Mouse (Mus musculus) G1E (cell line): ENCODE results near the gene Prr23a2. TPM values are rescaled to one million over a fixed set of nuclear protein-coding genes. Genes with fewer than 3 reads are reported as not detected.

Experiments
- ATAC-seq: 2 replicates; pipeline ENCODE4 v1.8.0; 2016; ENCODE audit warnings: mild to moderate bottlenecking; ENCODE audit not compliant: insufficient number of reproducible peaks, poor library complexity, low FRiP score, severe bottlenecking; ENCODE audit errors: extremely low read depth
- DNase-seq: peaks from one replicate; pipeline ENCODE4 v3.0.0; 2012; ENCODE audit warnings: low spot score
- H3K27me3 ChIP-seq: 2 replicates; pipeline ENCODE4 v1.6.1; 2012; ENCODE audit warnings: mild to moderate bottlenecking, low read length, inconsistent platforms; ENCODE audit not compliant: insufficient read depth
- H3K36me3 ChIP-seq: replicated peaks from 2 replicates; pipeline ENCODE3; 2012; ENCODE audit warnings: mild to moderate bottlenecking, inconsistent platforms
- H3K4me1 ChIP-seq: 2 replicates; pipeline ENCODE4 v1.6.1; 2012; ENCODE audit warnings: low read depth, low read length, inconsistent platforms, mixed read lengths; ENCODE audit not compliant: insufficient read depth
- H3K4me3 ChIP-seq: 2 replicates; pipeline ENCODE4 v1.5.1; 2012; ENCODE audit warnings: low read depth, mild to moderate bottlenecking, inconsistent platforms, low read length, moderate library complexity, mixed read lengths
- H3K9me3 ChIP-seq: replicated peaks from 2 replicates; pipeline ENCODE4 v1.6.1; 2012; ENCODE audit warnings: inconsistent platforms
- CTCF ChIP-seq: IDR thresholded peaks from 2 replicates; pipeline ENCODE4 v1.5.1; 2012; ENCODE audit warnings: low read depth, low read length, inconsistent platforms, mixed read lengths
- GATA1 ChIP-seq: IDR thresholded peaks from 2 replicates; pipeline ENCODE4 v1.6.1; 2012; ENCODE audit warnings: borderline replicate concordance, low read length, inconsistent platforms, mixed read lengths
- GATA2 ChIP-seq: IDR thresholded peaks from 2 replicates; pipeline ENCODE4 v1.6.1; 2012; ENCODE audit warnings: low read depth, low read length, inconsistent platforms, borderline replicate concordance
- POLR2AphosphoS5 ChIP-seq: IDR thresholded peaks from 2 replicates; pipeline ENCODE4 v1.6.1; 2012; ENCODE audit warnings: low read depth, low read length, inconsistent platforms; ENCODE audit not compliant: insufficient replicate concordance
- TAL1 ChIP-seq: conservative IDR thresholded peaks from 2 replicates; pipeline ENCODE4 v1.6.1; 2012; ENCODE audit warnings: low read depth, low read length, inconsistent platforms, mixed read lengths
- polyA plus RNA-seq: library from polyadenylated mRNA; stranded (reverse); fragments of >175 nt; gene quantifications from 2 replicates; pipeline ENCODE4 v1.2.3, GENCODE M21; 2012
- total RNA-seq, 2 experiments: library from RNA; stranded (forward) in 1 of 2; stranded (reverse) in 1 of 2; fragments of 200-1000 nt in 1 of 2; fragments of >200 nt in 1 of 2; fragmentation: Nextera tagmentation in 1 of 2; gene quantifications; 2 replicates each; pipeline ENCODE4 v1.2.3; 2014 to 2017

Prr23a2 gene
- total and polyA plus RNA-seq, 3 experiments = not detected

DNA sequence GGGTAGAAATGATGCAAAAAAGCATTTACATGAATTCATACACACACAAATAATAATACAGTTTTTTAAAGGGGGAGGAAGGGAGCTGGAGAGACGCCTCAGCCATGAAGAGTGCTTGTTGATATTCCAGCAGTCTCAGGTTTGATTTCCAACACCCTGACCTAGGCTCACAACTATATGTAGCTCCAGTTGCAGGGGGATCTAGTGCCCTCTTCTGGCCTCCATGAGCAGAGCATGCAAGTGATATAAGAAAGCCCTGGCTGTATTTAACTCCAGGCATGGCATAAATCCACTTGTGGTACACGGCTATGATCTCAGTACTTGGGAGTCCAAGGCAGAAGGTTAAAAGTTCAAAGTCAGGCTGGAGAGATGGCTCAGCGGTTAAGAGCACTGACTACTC lies 7.2 kb downstream of the Prr23a2 start:
- no peak for DNase-seq
- ATAC-seq = no peak
- H3K27me3 ChIP-seq = no peaks in the 10 kb centered on the region
- H3K4me1 ChIP-seq = no peaks in the 10 kb centered on the region
- no peaks in the 10 kb centered on the region for H3K36me3 ChIP-seq
- peaks cover 11% of the 10 kb centered on the region for H3K9me3 ChIP-seq
- no peak overlapping the region for H3K4me3 ChIP-seq
- TF ChIP-seq GATA2 (no peak), TAL1 (no peak), GATA1 (no peak), POLR2AphosphoS5 (no peak), CTCF (no peak)

DNA sequence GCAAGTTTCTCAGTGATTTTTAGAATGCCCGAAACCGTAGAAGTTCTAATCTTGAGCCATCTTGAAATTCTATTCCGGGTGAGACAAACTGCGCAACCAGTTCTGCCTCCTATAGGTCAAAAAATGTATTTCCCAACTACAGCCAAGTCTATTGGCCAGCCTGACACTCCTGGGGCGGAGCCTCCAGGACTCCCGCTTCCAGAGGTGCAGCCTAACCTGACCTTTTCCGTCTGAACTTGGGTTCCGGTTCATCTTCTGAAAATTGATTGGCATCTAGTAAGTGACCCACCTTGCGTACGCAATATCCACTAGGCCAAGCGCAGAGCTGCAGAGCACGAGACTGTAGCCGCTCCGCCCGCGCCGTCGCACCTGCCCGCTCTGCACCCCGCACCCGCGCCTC lies 8.3 kb downstream of the Prr23a2 start, which contains the start of gene Prr23a3:
Prr23a3 (plus strand) TSS at position 197 of the 400 bp plus-strand sequence.
- ATAC-seq = no peak
- peaks cover 11% of the 10 kb centered on the region for H3K9me3 ChIP-seq
- H3K36me3 ChIP-seq = no peaks in the 10 kb centered on the region
- no peaks in the 10 kb centered on the region for H3K27me3 ChIP-seq
- TF ChIP-seq POLR2AphosphoS5 (no peak), GATA1 (no peak), CTCF (no peak), GATA2 (no peak), TAL1 (no peak)
- no peaks in the 10 kb centered on the region for H3K4me1 ChIP-seq
- H3K4me3 ChIP-seq = no peak within 1 kb of the TSS; the same call in 1 of the 2 replicates
- DNase-seq = no peak

GRCm38 (mm10) chr9:98901486-98901885 lies 45.2 kb downstream of the Prr23a2 start:
- H3K36me3 ChIP-seq = no peaks in the 10 kb centered on the region
- no peak for ATAC-seq
- no peak for DNase-seq
- H3K4me3 ChIP-seq = no peak overlapping the region
- no peaks in the 10 kb centered on the region for H3K4me1 ChIP-seq
- H3K27me3 ChIP-seq = no peaks in the 10 kb centered on the region
- no peak for TF ChIP-seq POLR2AphosphoS5
- no peak for TF ChIP-seq TAL1
- no peak for TF ChIP-seq GATA1
- no peak for TF ChIP-seq CTCF
- TF ChIP-seq GATA2 = no peak
- H3K9me3 ChIP-seq = peaks cover 9% of the 10 kb centered on the region

DNA sequence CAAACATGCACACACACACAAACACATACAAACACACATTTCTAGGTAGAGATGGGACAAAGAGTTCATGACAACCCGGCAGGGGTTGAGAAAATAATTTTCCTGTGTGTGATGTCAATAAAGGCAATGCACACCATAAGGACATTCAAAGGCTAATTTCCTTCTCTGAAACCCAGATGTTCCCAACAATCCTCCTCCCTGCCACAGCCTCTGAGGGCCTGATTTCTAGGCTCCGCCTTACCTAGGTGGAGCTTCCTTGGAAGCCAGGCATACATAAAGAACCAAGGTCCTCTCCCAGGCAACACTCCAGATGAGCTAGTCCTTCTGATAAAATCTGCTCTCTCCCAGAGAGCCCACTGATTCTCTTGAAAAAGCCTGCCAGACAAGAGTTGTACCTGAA lies 46.5 kb downstream of the Prr23a2 start, which contains the start of gene 7420426K07Rik:
7420426K07Rik (plus strand) TSS at position 301 of the 400 bp plus-strand sequence.
- ATAC-seq = no peak
- no peak for TF ChIP-seq GATA2
- no peak for TF ChIP-seq GATA1
- no peak for TF ChIP-seq TAL1
- no peak for DNase-seq
- Histone ChIP-seq H3K4me3 (no peak within 1 kb of the TSS), H3K36me3 (no peaks in the 10 kb centered on the region), H3K27me3 (no peaks in the 10 kb centered on the region), H3K4me1 (no peaks in the 10 kb centered on the region), H3K9me3 (no peaks in the 10 kb centered on the region; the same call in 1 of the 2 replicates)

Other genes with a start within 250 kb of the Prr23a2 start
- gene Prr23a1, start 14.0 kb upstream of the Prr23a2 start, total RNA-seq (2014; fragmentation: Nextera tagmentation) = not detected in 2 replicates
- gene Prr23a1, start 14.0 kb upstream of the Prr23a2 start, total RNA-seq (2017) = not detected in 2 replicates
- not detected in 2 replicates for gene Prr23a1, start 14.0 kb upstream of the Prr23a2 start, polyA plus RNA-seq
- not detected in 2 replicates for gene Prr23a3, start 8.3 kb downstream of the Prr23a2 start, total RNA-seq (2014; fragmentation: Nextera tagmentation)
- gene Prr23a3, start 8.3 kb downstream of the Prr23a2 start, total RNA-seq (2017) = 0.05 and 0.06 TPM in 2 replicates
- not detected in 2 replicates for gene Prr23a3, start 8.3 kb downstream of the Prr23a2 start, polyA plus RNA-seq
- gene 7420426K07Rik, start 46.6 kb downstream of the Prr23a2 start, total RNA-seq (2014; fragmentation: Nextera tagmentation) = not detected in 2 replicates
- gene 7420426K07Rik, start 46.6 kb downstream of the Prr23a2 start, total RNA-seq (2017) = not detected in 2 replicates
- not detected in 2 replicates for gene 7420426K07Rik, start 46.6 kb downstream of the Prr23a2 start, polyA plus RNA-seq
- gene Foxl2, start 98.8 kb downstream of the Prr23a2 start, total RNA-seq (2014; fragmentation: Nextera tagmentation) = not detected in 2 replicates
- gene Foxl2, start 98.8 kb downstream of the Prr23a2 start, total RNA-seq (2017) = 0.06 TPM in 1 of 2 replicates, not detected in the other
- gene Foxl2, start 98.8 kb downstream of the Prr23a2 start, polyA plus RNA-seq = not detected in 2 replicates
- 23.4 and 24.7 TPM in 2 replicates for gene Faim, start 129.9 kb downstream of the Prr23a2 start, total RNA-seq (2014; fragmentation: Nextera tagmentation)
- 59.9 and 86.6 TPM in 2 replicates for gene Faim, start 129.9 kb downstream of the Prr23a2 start, total RNA-seq (2017)
- gene Faim, start 129.9 kb downstream of the Prr23a2 start, polyA plus RNA-seq = 22.3 and 24.0 TPM in 2 replicates
- not detected in 2 replicates for gene Gm1123, start 179.2 kb downstream of the Prr23a2 start, total RNA-seq (2014; fragmentation: Nextera tagmentation)
- 0.05 TPM in 1 of 2 replicates, not detected in the other for gene Gm1123, start 179.2 kb downstream of the Prr23a2 start, total RNA-seq (2017)
- not detected in 2 replicates for gene Gm1123, start 179.2 kb downstream of the Prr23a2 start, polyA plus RNA-seq